Mouse (Mus musculus) ES-E14 (cell line): ENCODE data around the gene Rspo1.

Experiments used
- CHD2 ChIP-seq: IDR thresholded peaks from 2 replicates; pipeline ENCODE4 v1.6.1; 2014; ENCODE audit warnings: mild to moderate bottlenecking, low read depth, low read length, inconsistent platforms
- HCFC1 ChIP-seq: IDR thresholded peaks from 2 replicates; pipeline ENCODE4 v1.6.1; 2012; ENCODE audit warnings: low read length, inconsistent platforms, borderline replicate concordance; ENCODE audit not compliant: insufficient read depth
- MAFK ChIP-seq: IDR thresholded peaks from 2 replicates; pipeline ENCODE4 v1.6.1; 2014; ENCODE audit warnings: mild to moderate bottlenecking, low read depth, low read length, inconsistent platforms; ENCODE audit not compliant: insufficient read depth
- ZC3H11A ChIP-seq: IDR thresholded peaks from 2 replicates; pipeline ENCODE4 v1.6.1; 2012; ENCODE audit warnings: low read depth, mild to moderate bottlenecking, inconsistent platforms, low read length, borderline replicate concordance
- ZNF384 ChIP-seq: IDR thresholded peaks from 2 replicates; pipeline ENCODE4 v1.6.1; 2012; ENCODE audit warnings: low read depth, low read length, inconsistent platforms

DNA sequence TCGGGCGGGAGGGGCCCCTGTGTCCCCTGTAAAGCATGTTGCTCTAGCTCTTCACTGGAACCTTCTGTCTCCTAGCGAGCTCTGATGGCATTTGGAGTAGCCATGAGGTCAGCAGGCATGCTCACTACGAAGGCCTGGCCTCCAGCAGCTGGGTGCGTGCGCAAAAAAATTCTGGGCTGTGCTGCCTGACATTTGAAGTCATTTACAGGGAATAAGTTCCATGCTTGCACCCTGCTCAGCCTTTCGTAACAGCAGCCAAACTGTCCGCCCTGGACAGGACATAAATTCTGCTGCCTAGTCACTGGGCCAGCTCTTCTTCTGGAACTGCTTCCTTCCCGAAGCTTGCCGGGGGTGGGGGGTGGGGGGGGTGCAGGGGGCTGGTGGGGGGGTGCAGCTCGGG, 27.2 kb upstream of the Rspo1 start:
- TF ChIP-seq HCFC1 (no peak), MAFK (no peak), CHD2 (no peak), ZC3H11A (no peak), ZNF384 (no peak)
